Mouse (Mus musculus) spleen, adult 2 months (tissue): ENCODE measurements at regions not wholly inside any gene's neighbourhood (a gene's known extent, or its start where the extent isn't known, plus 50 kb on each side); places are given as distances from the start of the nearest gene placed in this dataset.

Source experiments
- CTCF ChIP-seq: fragments of 200-500 bp; IDR thresholded peaks from 2 replicates; pipeline ENCODE4 v1.5.1; 2011; ENCODE audit warnings: mild to moderate bottlenecking, inconsistent platforms; ENCODE audit not compliant: insufficient read depth, insufficient read length, insufficient replicate concordance; ENCODE audit errors: extremely low read depth
- POLR2A ChIP-seq: fragments of 200-500 bp; IDR thresholded peaks from 2 replicates; pipeline ENCODE4 v1.6.1; 2011; ENCODE audit warnings: low read depth, low read length, inconsistent platforms

GRCm38 (mm10) chr1:128824916-128825683, 233.0 kb upstream of the Cxcr4 start:
- TF ChIP-seq CTCF (no peak), POLR2A (no peak)
